Mouse (Mus musculus) kidney, postnatal 10 days (tissue): Measurements from ENCODE around the gene Clec2l.
"Not testable (repeated sequence)": the region's sequence is repeated elsewhere in the genome, so short reads cannot be mapped to it uniquely, and the experiment has no call there.

Source experiments
- DNase-seq: peaks from one replicate; pipeline ENCODE4 v3.0.0; 2021; ENCODE audit warnings: mixed read lengths

Clec2l gene

GRCm38 (mm10) chr6:38662714-38663615, at the start of gene Clec2l:
Clec2l (plus strand) TSS chr6:38663069.
- DNase-seq: peak; percentile 64

DNA sequence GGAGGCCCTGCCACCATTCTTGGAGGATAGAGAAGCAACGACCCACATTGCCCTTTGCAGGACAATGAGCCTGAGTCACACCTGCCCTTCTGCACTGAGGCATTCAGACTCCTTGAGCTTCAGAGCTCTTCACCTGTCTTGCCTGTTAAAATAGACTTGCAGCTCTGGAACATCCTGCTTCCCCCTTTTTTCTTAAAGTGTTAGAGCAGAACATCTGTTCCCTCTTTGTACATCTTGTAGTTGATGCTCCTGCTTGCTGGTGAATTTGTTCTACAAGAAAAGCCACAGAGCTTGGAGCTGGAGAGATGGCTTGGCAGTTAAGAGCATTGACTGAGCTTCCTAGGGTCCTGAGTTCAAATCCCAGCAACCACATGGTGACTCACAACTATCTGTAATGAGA, 40.5 kb upstream of the Clec2l start:
- no peak for DNase-seq

DNA sequence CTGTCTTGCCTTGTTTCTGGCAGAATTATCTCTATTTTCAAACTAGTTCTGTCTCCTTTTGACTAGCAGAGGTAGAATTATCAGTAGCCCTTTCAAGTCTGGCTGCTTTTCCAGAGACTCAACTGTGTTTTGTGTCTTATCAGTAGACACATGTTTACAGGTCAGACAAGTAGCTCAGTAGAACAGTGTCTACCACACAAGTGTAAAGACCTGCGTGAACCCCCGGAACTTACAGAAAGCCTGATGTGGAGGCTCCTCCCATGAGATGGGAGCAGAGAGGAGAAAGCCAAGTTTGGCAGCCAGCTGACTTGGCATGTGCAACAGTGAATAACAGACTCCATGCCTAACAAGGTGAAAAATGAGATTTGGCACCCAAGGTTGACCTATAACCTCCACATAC, 39.4 kb upstream of the Clec2l start:
- no peak for DNase-seq

DNA sequence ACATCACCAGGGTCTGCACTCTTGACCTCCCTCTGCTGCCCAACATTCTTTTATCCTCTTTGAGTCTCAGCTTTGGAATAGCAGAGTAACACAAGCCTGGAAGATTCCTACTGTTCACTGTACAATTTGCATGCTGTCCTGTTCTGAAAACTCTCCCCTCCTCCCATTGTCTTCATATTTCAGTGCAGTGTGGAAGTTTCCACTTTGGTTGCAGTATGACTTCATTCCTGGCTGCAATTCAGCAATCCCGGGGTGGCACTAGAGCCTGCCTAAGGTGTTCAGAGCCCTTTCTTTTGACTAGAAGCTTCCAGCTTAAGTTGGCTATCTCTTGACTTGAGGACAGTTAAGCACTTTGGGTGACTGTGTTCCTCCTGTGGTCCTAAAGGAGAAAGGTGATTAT, 38.4 kb upstream of the Clec2l start:
- no peak for DNase-seq

GRCm38 (mm10) chr6:38626086-38626485, 36.8 kb upstream of the Clec2l start:
- no peak for DNase-seq

- no peak for DNase-seq
Measured at GRCm38 (mm10) chr6:38627081-38627480, 35.8 kb upstream of the Clec2l start.

- DNase-seq: no peak
Measured at GRCm38 (mm10) chr6:38627486-38627885, 35.4 kb upstream of the Clec2l start.

DNA sequence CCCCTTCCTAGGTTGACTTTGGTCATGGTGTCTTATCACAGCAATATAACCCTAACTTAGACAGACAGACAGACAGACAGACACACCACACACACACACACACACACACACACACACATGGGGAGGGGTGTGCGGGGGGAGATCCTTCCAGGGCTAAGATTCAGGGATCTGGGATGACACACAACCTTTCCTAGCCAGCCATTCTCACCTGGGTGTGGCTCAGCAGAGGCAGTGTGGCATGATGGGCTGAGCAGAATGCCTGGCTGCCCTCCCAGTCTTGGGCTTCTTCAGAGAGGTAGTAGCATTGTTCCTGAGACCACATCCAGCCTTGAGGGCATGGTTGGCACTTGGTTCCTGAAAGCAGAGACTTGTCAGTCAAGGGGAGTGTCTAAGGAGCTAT, 33.3 kb upstream of the Clec2l start:
- peak; percentile 6 for DNase-seq

GRCm38 (mm10) chr6:38632826-38633225, 30.0 kb upstream of the Clec2l start:
- DNase-seq: peak; percentile 2

- no peak for DNase-seq
Measured at GRCm38 (mm10) chr6:38634461-38634860, 28.4 kb upstream of the Clec2l start.

DNA sequence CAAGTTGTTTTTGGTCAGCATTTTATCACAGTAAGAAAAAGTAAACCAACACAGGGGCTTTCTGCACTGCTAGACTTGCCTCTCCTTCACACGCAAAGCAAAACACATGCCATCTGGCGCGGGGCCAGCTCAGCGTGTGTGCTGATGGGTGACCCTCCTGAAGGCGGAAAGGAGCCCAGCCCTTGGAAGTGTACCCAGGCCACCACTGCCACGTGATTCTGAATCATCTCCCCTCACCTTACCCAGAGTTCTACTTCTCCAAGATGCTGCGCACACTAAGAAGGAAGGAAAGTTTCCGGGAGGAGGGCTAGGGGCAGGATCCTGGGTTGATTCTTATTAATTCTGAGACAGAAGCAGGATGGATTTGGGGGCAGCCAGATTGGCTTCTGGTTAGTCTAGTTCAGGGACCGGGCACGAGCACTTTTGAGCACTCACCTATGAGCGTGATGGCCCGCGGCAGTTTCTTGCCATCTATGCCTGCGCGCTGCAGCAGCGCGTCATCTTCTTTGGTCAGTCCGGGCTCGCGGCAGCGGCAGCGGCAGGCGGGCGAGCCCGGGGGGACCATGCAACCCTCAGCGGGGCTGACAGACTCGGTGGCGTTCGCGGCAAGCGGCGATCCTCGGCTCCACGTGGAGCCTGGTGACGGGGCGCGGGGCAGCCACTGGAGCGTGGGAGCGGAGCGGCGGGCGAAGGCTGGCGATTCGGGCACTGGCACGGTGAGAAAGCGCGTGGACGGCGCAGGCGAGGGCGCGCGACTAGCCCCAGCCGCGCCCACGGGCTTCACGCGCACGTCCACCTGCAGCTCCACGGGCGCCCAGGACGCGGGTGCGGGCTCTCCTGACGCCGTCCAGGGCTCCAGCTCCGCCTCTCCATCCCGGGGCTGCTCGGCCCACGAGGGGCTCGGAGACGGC, 26.7 kb upstream of the Clec2l start:
- peak; percentile 77 for DNase-seq

GRCm38 (mm10) chr6:38636852-38637618, 25.8 kb upstream of the Clec2l start, which contains the start of gene Klrg2:
Klrg2 (minus strand) TSS chr6:38637242.
- peak; percentile 79 for DNase-seq

GRCm38 (mm10) chr6:38640401-38640800, 22.5 kb upstream of the Clec2l start:
- DNase-seq: peak; percentile 30

DNA sequence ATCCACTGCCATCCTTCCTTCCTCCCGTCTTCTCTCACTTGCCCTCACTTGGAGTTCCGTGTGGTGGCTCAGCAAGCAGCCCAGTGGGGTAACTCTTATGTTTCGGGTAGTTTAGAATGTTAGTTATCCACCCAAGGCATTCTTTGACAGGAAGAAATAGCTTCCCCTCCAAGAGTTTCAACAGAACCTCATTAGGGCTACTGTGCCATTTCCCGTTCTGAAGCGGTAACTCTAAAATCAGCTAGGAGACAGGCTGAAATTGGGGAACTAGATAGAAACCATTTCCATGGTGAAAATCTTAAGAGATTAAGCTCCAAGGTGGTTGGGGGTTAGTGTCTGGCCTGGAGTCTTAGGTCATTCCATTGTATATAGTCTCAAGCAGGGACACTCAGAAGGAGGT, 21.6 kb upstream of the Clec2l start:
- DNase-seq: no peak

DNA sequence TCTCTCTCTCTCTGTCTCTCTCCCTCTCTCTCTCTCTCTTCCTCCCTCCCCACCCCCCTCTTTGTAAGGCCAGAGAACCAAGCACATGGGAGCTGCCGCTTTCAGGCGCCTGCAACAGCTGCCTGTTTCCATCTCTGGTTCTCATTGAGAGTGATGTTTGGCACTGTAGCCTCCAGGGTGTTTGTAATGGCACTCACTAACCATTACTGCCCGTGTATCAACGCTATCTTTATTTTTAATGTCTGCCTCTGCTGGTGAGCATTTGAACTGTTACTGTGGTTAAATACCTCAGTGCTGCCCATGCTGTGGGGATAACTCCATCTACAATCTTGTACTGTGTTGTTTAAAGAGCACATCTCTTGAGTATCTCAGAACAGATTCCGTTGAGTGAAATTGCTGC, 21.2 kb upstream of the Clec2l start:
- no peak for DNase-seq

GRCm38 (mm10) chr6:38642593-38642992, 20.3 kb upstream of the Clec2l start:
- DNase-seq: no peak

GRCm38 (mm10) chr6:38643039-38643438, 19.8 kb upstream of the Clec2l start:
- no peak for DNase-seq

DNA sequence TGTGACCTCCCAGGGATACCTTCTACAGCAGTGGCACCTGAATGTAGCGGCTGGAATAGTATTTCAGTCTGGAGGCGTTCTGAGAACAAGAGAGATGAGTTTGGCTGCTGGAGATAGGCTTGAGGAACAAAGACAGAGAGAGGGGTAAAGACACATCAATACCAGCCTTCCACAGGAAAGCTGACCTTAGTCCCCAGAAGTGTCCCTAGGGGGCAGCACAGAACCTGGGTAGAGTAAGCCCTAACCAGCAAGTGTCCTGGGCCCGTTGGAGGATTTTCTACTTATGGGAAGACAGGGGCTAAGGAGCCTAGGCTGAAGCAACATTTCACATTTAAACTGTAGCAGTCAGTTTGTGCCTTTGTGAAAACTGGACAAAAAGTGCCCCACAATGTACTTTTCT, 13.3 kb upstream of the Clec2l start:
- peak; percentile 49 for DNase-seq

- peak; percentile 80 for DNase-seq
Measured at GRCm38 (mm10) chr6:38650263-38650937, 12.5 kb upstream of the Clec2l start.

DNA sequence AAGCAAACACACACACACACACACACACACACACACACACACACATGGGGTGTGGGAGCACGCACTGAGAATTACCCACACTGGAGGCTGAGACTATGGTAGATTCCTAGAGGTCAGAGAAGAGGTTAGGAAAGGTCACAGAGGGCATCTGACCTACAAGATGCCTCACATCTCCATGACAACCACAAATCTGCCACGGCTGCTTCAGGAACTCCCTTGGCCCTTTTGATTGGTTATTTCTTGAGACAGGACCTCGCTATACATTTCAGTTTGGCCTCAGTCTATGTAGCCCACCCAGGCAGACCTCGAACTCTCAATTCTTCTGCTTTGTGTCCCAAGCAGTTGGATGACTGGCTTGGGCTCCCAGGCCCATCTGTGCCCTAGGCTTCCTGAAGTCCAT, 1.2 kb upstream of the Clec2l start:
- no peak for DNase-seq

GRCm38 (mm10) chr6:38669580-38669979, 6.7 kb downstream of the Clec2l start:
- DNase-seq: no peak

DNA sequence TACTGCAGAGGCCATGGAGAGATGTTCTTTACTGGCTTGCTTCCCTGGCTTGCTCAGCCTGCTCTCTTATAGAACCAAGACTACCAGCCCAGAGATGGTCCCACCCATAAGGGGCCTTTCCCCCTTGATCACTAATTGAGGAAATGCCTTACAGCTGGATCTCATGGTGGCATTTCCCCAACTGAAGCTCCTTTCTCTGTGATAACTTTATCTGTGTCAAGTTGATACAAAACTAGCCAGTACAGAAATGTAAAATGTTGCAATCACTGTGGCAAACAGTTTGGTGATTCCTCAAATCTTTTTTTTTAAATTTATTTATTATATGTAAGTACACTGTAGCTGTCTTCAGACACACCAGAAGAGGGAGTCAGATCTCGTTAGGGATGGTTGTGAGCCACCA, 7.6 kb downstream of the Clec2l start:
- DNase-seq: not testable (repeated sequence)
